7 mouse cellular contexts compared by ENCODE assay signal in genomic region chr7:127016081-127016480, GRCm38 (mm10). TPM values are rescaled to one million over a fixed set of nuclear protein-coding genes. Genes with fewer than 3 reads are reported as not detected.
DNase-seq lines count a peak whose midpoint lies in the region; ATAC-seq and TF ChIP-seq lines count a peak whose summit lies in the region.

No protein-coding gene starts in this region.

- H3K4me1 ChIP-seq in MEL (ENCODE audit: control insufficient read depth in 1 of 2, insufficient read depth in 2 of 2, low read length in 2 of 2): peaks cover 0 to 12% of the 10 kb centered on the region in 2 experiments; a peak in 3 of 4 replicates
- peaks cover 5% of the 10 kb centered on the region; the same call in 1 of the 2 replicates for H3K4me1 ChIP-seq in bone marrow, adult 2 months (ENCODE audit: control insufficient read depth, insufficient read depth, low read length)
- peaks cover 15% of the 10 kb centered on the region for H3K4me1 ChIP-seq in lung, adult 2 months (ENCODE audit: control insufficient read depth, insufficient read depth, low read length)

- no peaks in the 10 kb centered on the region for H3K9me3 ChIP-seq in MEL (replicated peaks; ENCODE audit: insufficient read depth, low read length)

- TF ChIP-seq RAD21 in MEL (IDR thresholded peaks at IDR 0.05; ENCODE audit: low read depth, low read length): no peak

- H3K79me2 ChIP-seq in MEL (ENCODE audit: control insufficient read depth, insufficient read depth, low read length, poor library complexity): peaks cover 36% of the 10 kb centered on the region

- DNase-seq in MEL (ENCODE audit: low read depth, low spot score): peak; percentile 67
- peak; percentile 83 for DNase-seq in kidney, adult 11 months
- no peak for DNase-seq in lung, adult 2 months

- 5% methylated on average over 10 of the region's 10 CpGs for WGBS in bone marrow, adult 2 months
- WGBS in lung, adult 2 months: under 1% methylated on average over 10 of the region's 10 CpGs

- TF ChIP-seq POLR2A in MEL (IDR thresholded peaks at IDR 0.05; ENCODE audit: control insufficient read depth in 1 of 2, insufficient read depth in 1 of 2, low read depth in 1 of 2, low read length in 2 of 2, poor library complexity in 1 of 2): no peak; a peak in 1 of 4 replicates
- TF ChIP-seq POLR2A in bone marrow, adult 2 months (IDR thresholded peaks at IDR 0.05; ENCODE audit: borderline replicate concordance, control insufficient read depth, low read depth, low read length): no peak
- no peak for TF ChIP-seq POLR2A in lung, adult 2 months (IDR thresholded peaks at IDR 0.05; ENCODE audit: borderline replicate concordance, extremely low read depth, low read depth, low read length)

- H3K4me3 ChIP-seq in MEL (ENCODE audit: control insufficient read depth in 1 of 2, insufficient read depth in 1 of 2, low read depth in 2 of 2, low read length in 2 of 2): peak overlapping the region; percentile 68 to 99
- peak overlapping the region; percentile 87 for H3K4me3 ChIP-seq in bone marrow, adult 2 months (replicated peaks; ENCODE audit: control insufficient read depth, low read depth, low read length)
- H3K4me3 ChIP-seq in lung, adult 2 months (replicated peaks; ENCODE audit: extremely low read depth, low read depth, low read length): peak overlapping the region; percentile 92

- ATAC-seq in erythroid progenitor cell, adult 5-6 weeks (replicated peaks; ENCODE audit: low FRiP score, poor library complexity, severe bottlenecking): peak; percentile 16
- peak; percentile 35; the same call in 1 of the 2 replicates for ATAC-seq in neutrophil, adult 5-6 weeks (ENCODE audit: extremely low read depth, insufficient number of reproducible peaks, low FRiP score, poor library complexity, severe bottlenecking)
- no peak for ATAC-seq in inflammation-experienced regulatory T-cells, adult 6 months

- TF ChIP-seq EP300 in MEL (IDR thresholded peaks at IDR 0.05; ENCODE audit: low read depth in 1 of 2, low read length in 2 of 2): no peak

- H3K9ac ChIP-seq in MEL (ENCODE audit: control insufficient read depth, low read depth, low read length, poor library complexity, severe bottlenecking): peak overlapping the region; percentile 99

- no peaks in the 10 kb centered on the region for H3K27me3 ChIP-seq in MEL (ENCODE audit: control insufficient read depth in 1 of 2, insufficient read depth in 2 of 2, low read length in 2 of 2)

- peak overlapping the region; percentile 96 for H3K27ac ChIP-seq in MEL (ENCODE audit: control insufficient read depth, low read depth, low read length)
- H3K27ac ChIP-seq in bone marrow, adult 2 months (ENCODE audit: control insufficient read depth, insufficient read depth, low read depth, low read length, poor library complexity): peak overlapping the region; percentile 96

- TF ChIP-seq CTCF in MEL (IDR thresholded peaks at IDR 0.05 in 2 of 3, conservative IDR thresholded peaks at IDR 0.05 in 1 of 3; ENCODE audit: control insufficient read depth in 1 of 3, insufficient read depth in 1 of 3, low read depth in 2 of 3, low read length in 3 of 3, poor library complexity in 1 of 3, severe bottlenecking in 1 of 3): no peak
- no peak for TF ChIP-seq CTCF in bone marrow, adult 2 months (IDR thresholded peaks at IDR 0.05; ENCODE audit: control insufficient read depth, insufficient read depth, low read length)
- TF ChIP-seq CTCF in lung, adult 2 months (IDR thresholded peaks at IDR 0.05; ENCODE audit: insufficient read depth, low read length): no peak

- H3K36me3 ChIP-seq in MEL (ENCODE audit: control insufficient read depth in 1 of 2, insufficient read depth in 2 of 2, low read length in 2 of 2): peaks cover 0 to 10% of the 10 kb centered on the region in 2 experiments; a peak in 2 of 4 replicates

TF ChIP-seq in MEL, 35 proteins besides CTCF, POLR2A, EP300 and RAD21:
- no peak for TF ChIP-seq POLR2AphosphoS2 (IDR thresholded peaks at IDR 0.05; ENCODE audit: low read length)
- TF ChIP-seq TBP (IDR thresholded peaks at IDR 0.05; ENCODE audit: low read depth, low read length): peak; percentile 52
- TF ChIP-seq MYC (IDR thresholded peaks at IDR 0.05; ENCODE audit: low read depth, low read length): 0 out of 2 replicates have a peak, but pooled peaks have one; percentile 42
- no peak for TF ChIP-seq UBTF (IDR thresholded peaks at IDR 0.05; ENCODE audit: borderline replicate concordance, insufficient read depth, low read depth, low read length)
- TF ChIP-seq MAZ (IDR thresholded peaks at IDR 0.05; ENCODE audit: low read depth, low read length): no peak
- TF ChIP-seq GATA1 (IDR thresholded peaks at IDR 0.05; ENCODE audit: low read depth, low read length): no peak
- no peak for TF ChIP-seq ELF1 (IDR thresholded peaks at IDR 0.05; ENCODE audit: low read depth, low read length)
- TF ChIP-seq MAX (IDR thresholded peaks at IDR 0.05; ENCODE audit: low read length): no peak

RNA-seq across cellular contexts. Expression of gene Pagr1b, which starts 0.2 kb away (rescaled TPM):
- 0.39 TPM in 1 of 2 replicates, not detected in the other for total RNA-seq in MEL (2012; rRNA removed)
- polyA plus RNA-seq in MEL (2012; ENCODE audit: insufficient read depth in 1 of 2, insufficient read length in 2 of 2, low read depth in 1 of 2, low replicate concordance in 2 of 2, missing spikeins in 1 of 2): 1 to 10 TPM in 1 of 2 experiments, not detected in 1; 4.5 TPM
- polyA plus RNA-seq in bone marrow, adult 2 months (2011; ENCODE audit: insufficient read depth, insufficient read length, low replicate concordance, missing spikeins): not detected in 2 replicates
- not detected in 2 replicates for total RNA-seq in erythroid progenitor cell, adult 5-6 weeks (2015; ENCODE audit: low replicate concordance)
- total RNA-seq in erythroid progenitor cell, adult 5-6 weeks (2017; ENCODE audit: low replicate concordance): 0.64 and 11.8 TPM in 2 replicates
- 2.6 and 2.8 TPM in 2 replicates for polyA plus RNA-seq in lung, adult 2 months (2012; rRNA removed)
- total RNA-seq in neutrophil, adult 5-6 weeks (2017): 8.4 and 32.4 TPM in 2 replicates
- not detected for polyA plus RNA-seq in inflammation-experienced regulatory T-cells, adult 6 months (2017; shearing (Covaris generic))

RNA-seq across cellular contexts. Expression of gene Pagr1a, which starts 1.1 kb away (rescaled TPM):
- 55.4 and 60.2 TPM in 2 replicates for total RNA-seq in MEL (2012; rRNA removed)
- 10 to 100 TPM in 1 of 2 experiments, not detected in 1; 85.9 TPM for polyA plus RNA-seq in MEL (2012; ENCODE audit: insufficient read depth in 1 of 2, insufficient read length in 2 of 2, low read depth in 1 of 2, low replicate concordance in 2 of 2, missing spikeins in 1 of 2)
- polyA plus RNA-seq in bone marrow, adult 2 months (2011; ENCODE audit: insufficient read depth, insufficient read length, low replicate concordance, missing spikeins): 20.4 TPM in 1 of 2 replicates, not detected in the other
- total RNA-seq in erythroid progenitor cell, adult 5-6 weeks (2015; ENCODE audit: low replicate concordance): 24.1 and 46.9 TPM in 2 replicates
- total RNA-seq in erythroid progenitor cell, adult 5-6 weeks (2017; ENCODE audit: low replicate concordance): 10.6 and 26.2 TPM in 2 replicates
- polyA plus RNA-seq in lung, adult 2 months (2012; rRNA removed): 5.7 and 7.5 TPM in 2 replicates
- total RNA-seq in neutrophil, adult 5-6 weeks (2017): 33.3 and 49.8 TPM in 2 replicates
- polyA plus RNA-seq in inflammation-experienced regulatory T-cells, adult 6 months (2017; shearing (Covaris generic)): 10 to 100 TPM; 34.7 to 44.5 (median 42.6) TPM

RNA-seq across cellular contexts. Expression of gene Mvp, which starts 1.7 kb away (rescaled TPM):
- 19.4 and 19.8 TPM in 2 replicates for total RNA-seq in MEL (2012; rRNA removed)
- polyA plus RNA-seq in MEL (2012; ENCODE audit: insufficient read depth in 1 of 2, insufficient read length in 2 of 2, low read depth in 1 of 2, low replicate concordance in 2 of 2, missing spikeins in 1 of 2): 10 to 100 TPM in 1 of 2 experiments, not detected in 1; 20.6 TPM
- 6.3 and 15.1 TPM in 2 replicates for polyA plus RNA-seq in bone marrow, adult 2 months (2011; ENCODE audit: insufficient read depth, insufficient read length, low replicate concordance, missing spikeins)
- total RNA-seq in erythroid progenitor cell, adult 5-6 weeks (2015; ENCODE audit: low replicate concordance): 0.36 and 0.42 TPM in 2 replicates
- total RNA-seq in erythroid progenitor cell, adult 5-6 weeks (2017; ENCODE audit: low replicate concordance): 6.7 and 7.7 TPM in 2 replicates
- 82.2 and 125 TPM in 2 replicates for polyA plus RNA-seq in lung, adult 2 months (2012; rRNA removed)
- total RNA-seq in neutrophil, adult 5-6 weeks (2017): 106 and 110 TPM in 2 replicates
- polyA plus RNA-seq in inflammation-experienced regulatory T-cells, adult 6 months (2017; shearing (Covaris generic)): 10 to 100 TPM; 15.2 to 19.7 (median 16.2) TPM

RNA-seq across cellular contexts. Expression of gene Gm42742, which starts 4.8 kb away (rescaled TPM):
- total RNA-seq in MEL (2012; rRNA removed): 13.8 and 20.5 TPM in 2 replicates
- polyA plus RNA-seq in MEL (2012; ENCODE audit: insufficient read depth in 1 of 2, insufficient read length in 2 of 2, low read depth in 1 of 2, low replicate concordance in 2 of 2, missing spikeins in 1 of 2): 10 to 100 TPM in 1 of 2 experiments, not detected in 1; 27.2 TPM
- polyA plus RNA-seq in bone marrow, adult 2 months (2011; ENCODE audit: insufficient read depth, insufficient read length, low replicate concordance, missing spikeins): 11.2 and 52.5 TPM in 2 replicates
- 1.7 TPM in 1 of 2 replicates, not detected in the other for total RNA-seq in erythroid progenitor cell, adult 5-6 weeks (2015; ENCODE audit: low replicate concordance)
- total RNA-seq in erythroid progenitor cell, adult 5-6 weeks (2017; ENCODE audit: low replicate concordance): 10.8 and 28.1 TPM in 2 replicates
- 26.5 and 38.8 TPM in 2 replicates for polyA plus RNA-seq in lung, adult 2 months (2012; rRNA removed)
- total RNA-seq in neutrophil, adult 5-6 weeks (2017): 22.7 and 34.7 TPM in 2 replicates
- 10 to 100 TPM; 42.5 to 62.2 (median 46.4) TPM for polyA plus RNA-seq in inflammation-experienced regulatory T-cells, adult 6 months (2017; shearing (Covaris generic))

RNA-seq across cellular contexts. Expression of gene Prrt2, which starts 4.9 kb away (rescaled TPM):
- 0.12 and 0.13 TPM in 2 replicates for total RNA-seq in MEL (2012; rRNA removed)
- 1 to 10 TPM in 1 of 2 experiments, not detected in 1; 1.4 TPM for polyA plus RNA-seq in MEL (2012; ENCODE audit: insufficient read depth in 1 of 2, insufficient read length in 2 of 2, low read depth in 1 of 2, low replicate concordance in 2 of 2, missing spikeins in 1 of 2)
- 5.3 TPM in 1 of 2 replicates, not detected in the other for polyA plus RNA-seq in bone marrow, adult 2 months (2011; ENCODE audit: insufficient read depth, insufficient read length, low replicate concordance, missing spikeins)
- total RNA-seq in erythroid progenitor cell, adult 5-6 weeks (2015; ENCODE audit: low replicate concordance): 0.84 TPM in 1 of 2 replicates, not detected in the other
- 3.0 TPM in 1 of 2 replicates, not detected in the other for total RNA-seq in erythroid progenitor cell, adult 5-6 weeks (2017; ENCODE audit: low replicate concordance)
- 8.1 and 9.8 TPM in 2 replicates for polyA plus RNA-seq in lung, adult 2 months (2012; rRNA removed)
- 2.6 TPM in 1 of 2 replicates, not detected in the other for total RNA-seq in neutrophil, adult 5-6 weeks (2017)
- polyA plus RNA-seq in inflammation-experienced regulatory T-cells, adult 6 months (2017; shearing (Covaris generic)): 1 to 10 TPM in 1 of 3 experiments, under 1 TPM in 1, not detected in 1; 0.97 to 1.1 TPM
